Mouse (Mus musculus) mammary gland, adult 2 months (tissue): ENCODE results near the gene March6. TPM values are rescaled to one million over a fixed set of nuclear protein-coding genes. Genes with fewer than 3 reads are reported as not detected.

ENCODE experiments used
- polyA plus RNA-seq: library from polyadenylated mRNA; depleted of rRNA; stranded (reverse); fragments of >200 nt; gene quantifications from 2 replicates; pipeline ENCODE4 v1.2.3, GENCODE M21; 2012; ENCODE audit warnings: low replicate concordance; rRNA removed

March6 gene
- 10.3 and 29.2 TPM in 2 replicates for polyA plus RNA-seq

DNA sequence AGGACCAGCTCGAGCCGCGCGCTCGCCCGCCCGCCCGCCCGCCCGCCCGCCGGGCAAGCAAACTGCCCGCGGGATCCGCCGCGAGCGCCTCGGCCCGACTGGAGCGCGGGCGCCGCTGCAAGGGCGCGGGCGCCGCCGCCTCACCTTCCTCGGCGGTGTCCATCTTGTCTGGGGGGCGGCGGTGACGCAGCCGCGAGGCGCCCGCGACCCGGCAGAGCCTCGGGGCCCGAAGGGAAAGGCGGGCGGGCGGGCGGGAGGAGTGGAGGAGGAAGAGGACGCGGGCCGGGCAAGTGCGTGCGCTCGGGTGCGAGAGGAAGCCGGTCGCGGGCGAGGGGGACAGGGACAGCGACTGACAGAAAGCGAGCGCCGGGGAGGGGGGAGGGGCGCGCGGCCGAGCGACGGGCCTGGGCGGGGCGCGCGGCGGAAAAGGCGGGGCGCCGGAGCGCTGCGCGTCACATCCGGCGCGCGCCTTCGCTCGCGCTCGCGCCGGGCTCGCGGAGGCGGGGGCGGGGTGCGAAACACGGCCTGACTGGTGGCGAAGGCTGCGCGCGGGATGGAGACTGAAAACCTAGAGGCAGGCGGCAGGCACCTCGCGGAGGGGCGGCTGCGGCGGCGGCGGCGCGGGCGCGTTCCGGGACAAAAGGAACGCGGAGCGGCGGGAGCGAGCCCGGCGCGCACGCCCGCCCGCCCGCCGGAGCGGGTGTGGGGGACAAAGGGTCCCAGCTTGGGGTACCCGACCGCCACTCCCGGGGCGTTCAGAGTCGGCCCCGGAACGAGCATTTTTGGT lies at the start of gene March6:
Gene March6, minus strand, starts transcription at position 395 of the 787 bp plus-strand sequence.

DNA sequence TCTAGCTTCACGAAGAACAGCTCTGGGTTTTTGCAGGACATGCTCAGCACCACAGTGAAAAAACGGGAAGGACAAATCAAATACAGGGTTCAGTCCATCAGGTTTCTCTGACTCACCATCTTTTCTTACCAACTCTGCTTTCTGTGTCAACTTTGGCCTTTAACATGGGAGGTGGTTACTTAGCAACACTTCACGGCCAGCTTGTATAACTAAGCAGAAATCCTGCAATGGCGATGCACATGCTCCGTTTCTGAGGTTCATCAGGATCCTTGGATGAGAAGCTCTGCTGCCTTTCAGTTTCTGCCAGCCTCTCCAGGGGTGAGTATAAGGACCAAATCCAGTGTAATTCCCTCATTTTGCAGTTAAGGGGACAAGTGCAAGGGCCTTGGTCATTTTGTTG lies 34.3 kb upstream of the March6 start, which contains the start of gene Cmbl:
Gene Cmbl, plus strand, starts transcription at position 206 of the 400 bp plus-strand sequence.

DNA sequence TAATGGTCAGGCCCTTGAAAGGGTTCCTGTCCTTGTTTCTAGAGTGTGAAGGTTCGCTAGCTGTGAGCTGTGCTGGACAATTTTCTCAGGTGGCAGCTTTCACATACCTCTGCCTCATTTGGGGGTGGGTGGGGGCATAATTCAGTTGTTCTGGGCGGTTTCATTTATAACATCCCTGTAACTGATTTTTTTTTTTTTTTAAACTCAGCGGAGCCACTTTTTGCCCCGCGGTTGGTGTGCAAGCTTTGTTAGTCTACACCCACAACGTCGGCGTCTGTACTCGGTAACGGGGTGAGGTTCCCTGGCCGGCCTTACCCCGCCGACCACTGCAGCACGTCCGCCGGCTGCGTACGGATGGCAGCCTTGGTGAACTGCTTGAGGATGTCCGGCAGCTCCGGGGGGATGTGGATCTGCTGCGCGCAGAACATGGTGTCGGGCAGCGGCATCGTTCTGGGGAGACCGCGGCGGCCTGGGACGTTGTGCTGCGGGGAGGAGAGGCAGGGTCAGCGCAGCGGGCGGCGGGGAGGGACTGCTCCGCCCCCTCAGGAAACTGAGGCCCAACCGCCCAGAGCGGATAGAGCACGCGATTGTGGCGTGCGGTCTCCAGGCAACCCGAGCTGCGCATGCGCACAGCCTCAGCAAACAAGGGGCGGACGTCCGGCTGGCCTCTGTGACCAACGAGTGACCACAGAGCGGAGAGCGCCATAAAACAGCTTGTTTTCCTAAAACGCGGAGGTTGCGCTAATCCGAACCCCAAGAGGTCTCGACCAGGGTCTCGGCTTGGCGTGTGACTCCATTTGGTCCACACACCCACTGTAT lies 77.5 kb downstream of the March6 start, which contains the start of gene Ropn1l:
Gene Ropn1l, minus strand, starts transcription at position 640 of the 819 bp plus-strand sequence.

Other genes with a start within 250 kb of the March6 start
- 5.1 and 7.3 TPM in 2 replicates for gene Ankrd33b, start 163.3 kb downstream of the March6 start, polyA plus RNA-seq
- 1.9 and 4.1 TPM in 2 replicates for gene Ropn1l, start 77.3 kb downstream of the March6 start, polyA plus RNA-seq
- gene Cmbl, start 34.3 kb upstream of the March6 start, polyA plus RNA-seq, result 45.4 and 93.9 TPM in 2 replicates
- gene Cct5, start 70.8 kb upstream of the March6 start, polyA plus RNA-seq, result 56.6 and 93.9 TPM in 2 replicates
- 4.4 and 7.1 TPM in 2 replicates for gene Fam173b, start 70.8 kb upstream of the March6 start, polyA plus RNA-seq